In the genomic region with DNA sequence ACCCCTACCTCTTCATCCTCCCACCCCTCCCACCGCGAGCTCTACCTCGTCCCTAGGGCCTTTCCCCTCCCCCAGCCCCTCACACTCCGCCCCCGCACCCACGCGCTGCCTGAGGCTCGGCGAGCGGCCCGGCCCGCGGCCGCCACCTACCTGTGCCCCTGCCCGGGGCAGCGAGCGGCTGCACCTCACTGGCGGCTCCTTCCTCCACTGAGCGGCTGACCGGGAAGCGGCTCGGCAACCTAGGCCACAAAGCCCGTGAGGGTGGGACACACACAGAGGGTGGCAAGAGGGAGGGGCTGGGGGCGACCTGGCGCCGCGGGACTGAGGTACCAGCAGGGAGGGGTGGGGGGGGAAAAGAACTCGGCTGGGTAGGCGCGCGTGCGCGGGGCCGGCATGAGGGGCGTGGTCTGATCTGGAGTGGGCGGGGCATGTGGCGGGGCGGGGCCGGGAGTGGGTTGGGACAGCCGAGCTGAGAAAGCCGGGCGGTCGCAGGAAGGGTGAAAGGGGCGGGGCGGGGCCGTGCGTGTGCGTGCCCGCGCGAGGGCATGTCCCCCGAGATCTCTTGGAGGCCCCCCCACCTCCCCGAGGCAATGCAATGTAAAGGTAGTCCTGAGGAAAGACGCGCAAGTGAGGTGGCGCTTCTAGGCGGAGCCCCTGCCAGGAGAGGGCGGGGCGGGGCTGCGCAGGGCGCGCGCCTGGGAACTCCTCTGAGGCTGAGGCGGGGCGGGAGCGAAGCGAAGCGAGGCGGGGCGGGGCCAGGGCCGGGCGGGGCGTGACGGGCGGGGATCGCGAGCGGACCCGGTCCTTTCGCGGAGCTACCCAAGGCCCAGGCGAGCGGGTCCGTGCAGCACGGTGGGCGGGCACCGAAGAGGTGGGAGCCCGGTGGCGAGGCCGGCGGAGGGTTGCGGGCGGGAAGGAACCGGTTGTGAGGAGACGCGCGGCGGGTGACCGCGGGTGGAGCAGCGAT, we compare ENCODE assay signal across 8 mouse cellular contexts. TPM values are rescaled to one million over a fixed set of nuclear protein-coding genes. Genes with fewer than 3 reads are reported as not detected.
DNase-seq lines count a peak whose midpoint lies in the region; ATAC-seq and TF ChIP-seq lines count a peak whose summit lies in the region.

A gene (minus strand): TSS at position 408 of the 967 bp plus-strand sequence.
A gene (plus strand): TSS at position 469 of the 967 bp plus-strand sequence.

- H3K4me3 ChIP-seq in gastrocnemius, adult 2 months, result peak within 1 kb of the TSS; percentile 78
- H3K4me3 ChIP-seq in hindbrain, postnatal 0 days (ENCODE audit: low read length), result peak within 1 kb of the TSS; percentile 89
- H3K4me3 ChIP-seq in left cerebral cortex, adult 2 months, result peak within 1 kb of the TSS; percentile 78

- under 1% methylated on average over 88 of the region's 101 CpGs for WGBS in hindbrain, postnatal 0 days

- peak; percentile 98 for DNase-seq in ZHBTc4 (ENCODE audit: low read depth, low spot score)
- peak; percentile 96 for DNase-seq in gastrocnemius, adult 2 months
- peak; percentile 96 for DNase-seq in hindbrain, postnatal 0 days (ENCODE audit: low spot score)
- peak; percentile 91 for DNase-seq in left cerebral cortex, adult 2 months (ENCODE audit: extremely low spot score in 1 of 2, low spot score in 2 of 2)
- DNase-seq in right cerebral cortex, adult 2 months (ENCODE audit: low spot score in 2 of 2), result peak; percentile 88 to 89
- peak; percentile 96 for DNase-seq in urinary bladder, postnatal 14 days (ENCODE audit: low spot score)

- no peaks in the 10 kb centered on the region for H3K27me3 ChIP-seq in hindbrain, postnatal 0 days (ENCODE audit: insufficient read depth, low read length)

- peaks cover 16% of the 10 kb centered on the region for H3K4me1 ChIP-seq in hindbrain, postnatal 0 days (ENCODE audit: insufficient read depth, low read length)

- intact Hi-C loops in gastrocnemius, adult 2 months (cut with DNase I), result loop anchor here (1.0 to 5.0 kb wide), 4 partner anchors 61 to 399 kb away; a partner anchor contains a TSS
- intact Hi-C loops in left cerebral cortex, adult 2 months (cut with DNase I), result loop anchor here (1.0 to 5.0 kb wide), 3 partner anchors 61 to 399 kb away; a partner anchor contains a TSS

- TF ChIP-seq CTCF in gastrocnemius, adult 2 months (IDR thresholded peaks at IDR 0.05), result peak; percentile 50
- no peak; the same call in 1 of the 2 replicates for TF ChIP-seq CTCF in hindbrain, postnatal 0 days (IDR thresholded peaks at IDR 0.05; ENCODE audit: low read depth)
- TF ChIP-seq CTCF in left cerebral cortex, adult 2 months (IDR thresholded peaks at IDR 0.05), result no peak; the same call in 1 of the 2 replicates

- H3K9me3 ChIP-seq in hindbrain, postnatal 0 days (ENCODE audit: low read length), result no peaks in the 10 kb centered on the region

- ATAC-seq in common myeloid progenitor, adult 5-6 weeks (replicated peaks; ENCODE audit: low read depth, poor library complexity, severe bottlenecking), result peak; percentile 94
- ATAC-seq in hindbrain, postnatal 0 days, result peak; percentile 97
- peak; percentile 91 for ATAC-seq in megakaryocyte, adult 5-6 weeks (ENCODE audit: poor library complexity, severe bottlenecking)

- no peaks in the 10 kb centered on the region for H3K36me3 ChIP-seq in hindbrain, postnatal 0 days (ENCODE audit: insufficient read depth, low read length)

- H3K9ac ChIP-seq in hindbrain, postnatal 0 days (replicated peaks; ENCODE audit: low read length), result peak within 1 kb of the TSS; percentile 81

- H3K27ac ChIP-seq in gastrocnemius, adult 2 months, result peak within 1 kb of the TSS; percentile 91
- peak within 1 kb of the TSS; percentile 89 for H3K27ac ChIP-seq in hindbrain, postnatal 0 days
- peak within 1 kb of the TSS; percentile 91 for H3K27ac ChIP-seq in left cerebral cortex, adult 2 months

- peak within 1 kb of the TSS; percentile 66 for H3K4me2 ChIP-seq in hindbrain, postnatal 0 days (ENCODE audit: low read depth, low read length)

RNA-seq across cellular contexts. Expression of the first gene that starts in this region (rescaled TPM):
- 10.8 and 11.7 TPM in 2 replicates for total RNA-seq in common myeloid progenitor, adult 5-6 weeks (2017)
- 1 to 10 TPM; 8.0 to 8.2 TPM for total RNA-seq in gastrocnemius, adult 2 months (2021)
- 6.6 and 18.2 TPM in 2 replicates for total RNA-seq in hindbrain, postnatal 0 days (2014; rRNA removed)
- polyA plus RNA-seq in hindbrain, postnatal 0 days (2015; fragmentation: Nextera tagmentation; extraction: Ambion mirVana), result 33.5 and 42.2 TPM in 2 replicates
- 10 to 100 TPM; 29.8 to 33.4 TPM for total RNA-seq in left cerebral cortex, adult 2 months (2021)
- total RNA-seq in megakaryocyte, adult 5-6 weeks (2015), result 11.0 and 14.4 TPM in 2 replicates
- total RNA-seq in megakaryocyte, adult 5-6 weeks (2017), result 3.2 and 16.3 TPM in 2 replicates

RNA-seq across cellular contexts. Expression of the second gene that starts in this region (rescaled TPM):
- total RNA-seq in common myeloid progenitor, adult 5-6 weeks (2017), result 20.6 and 28.9 TPM in 2 replicates
- total RNA-seq in gastrocnemius, adult 2 months (2021), result 10 to 100 TPM in 1 of 2 experiments, 1 to 10 TPM in 1; 8.1 to 10.8 TPM
- total RNA-seq in hindbrain, postnatal 0 days (2014; rRNA removed), result 7.5 and 12.2 TPM in 2 replicates
- polyA plus RNA-seq in hindbrain, postnatal 0 days (2015; fragmentation: Nextera tagmentation; extraction: Ambion mirVana), result 36.4 and 38.8 TPM in 2 replicates
- 10 to 100 TPM; 13.9 to 17.7 TPM for total RNA-seq in left cerebral cortex, adult 2 months (2021)
- 17.1 and 23.3 TPM in 2 replicates for total RNA-seq in megakaryocyte, adult 5-6 weeks (2015)
- total RNA-seq in megakaryocyte, adult 5-6 weeks (2017), result 8.6 and 15.3 TPM in 2 replicates

Comparison
In these comparisons a context has a peak if more than half of its experiments do, and no peak if none do; other contexts are left out.
1. Peak in every context shown above with its lines: DNase-seq, ATAC-seq, H3K4me3 ChIP-seq and H3K27ac ChIP-seq.